Mouse (Mus musculus): ENCODE results near the gene Mki67. TPM values are rescaled to one million over a fixed set of nuclear protein-coding genes. Genes with fewer than 3 reads are reported as not detected.
A peak's percentile ranks its signal among the peaks of the same experiment; 100 is the strongest.

Gene Mki67
- polyA plus RNA-seq, 1 experiment from 2014 or later = 7.8 TPM

GRCm38 (mm10) chr7:135644452-135644851 lies 71.7 kb downstream of the Mki67 start:
- Histone ChIP-seq H3K27me3 (ENCODE audit: control insufficient read depth, insufficient read depth, low read length) (no peaks in the 10 kb centered on the region), H3K4me2 (replicated peaks; ENCODE audit: low read depth) (no peak overlapping the region), H3K4me1 (replicated peaks; ENCODE audit: control insufficient read depth, insufficient read depth) (no peaks in the 10 kb centered on the region), H3K4me3 (ENCODE audit: low read depth, low read length) (no peak overlapping the region), H3K9me3 (ENCODE audit: control insufficient read depth, low read length) (no peaks in the 10 kb centered on the region), H3K9ac (ENCODE audit: low read length) (no peak overlapping the region), H3K36me3 (ENCODE audit: control insufficient read depth, insufficient read depth, low read length) (no peaks in the 10 kb centered on the region), H3K27ac (replicated peaks) (no peak overlapping the region)
- no peak for ATAC-seq (ENCODE audit: low FRiP score, low TSS enrichment)
- DNase-seq (ENCODE audit: low spot score) = no peak
- WGBS = 84% methylated on average over 1 of the region's 1 CpGs
- TF ChIP-seq EP300 (optimal IDR thresholded peaks at IDR 0.05) = no peak
- TF ChIP-seq CTCF (IDR thresholded peaks at IDR 0.05; ENCODE audit: low read depth) = no peak

- H3K4me2 ChIP-seq (replicated peaks; ENCODE audit: low read depth) = peak overlapping the region; percentile 23; the same call in 1 of the 2 replicates
- H3K27me3 ChIP-seq (ENCODE audit: control insufficient read depth, insufficient read depth, low read length) = no peaks in the 10 kb centered on the region
- 46% methylated on average over 14 of the region's 14 CpGs for WGBS
- H3K4me1 ChIP-seq (replicated peaks; ENCODE audit: control insufficient read depth, insufficient read depth) = no peaks in the 10 kb centered on the region
- no peak for ATAC-seq (ENCODE audit: low FRiP score, low TSS enrichment)
- no peak overlapping the region for H3K4me3 ChIP-seq (ENCODE audit: low read depth, low read length)
- H3K9me3 ChIP-seq (ENCODE audit: control insufficient read depth, low read length) = no peaks in the 10 kb centered on the region
- DNase-seq (ENCODE audit: low spot score) = peak; percentile 25
- H3K36me3 ChIP-seq (ENCODE audit: control insufficient read depth, insufficient read depth, low read length) = no peaks in the 10 kb centered on the region
- no peak overlapping the region for H3K27ac ChIP-seq (replicated peaks)
- TF ChIP-seq EP300 (optimal IDR thresholded peaks at IDR 0.05) (no peak), CTCF (IDR thresholded peaks at IDR 0.05; ENCODE audit: low read depth) (peak; percentile 78)
- no peak overlapping the region for H3K9ac ChIP-seq (ENCODE audit: low read length)
Observed at GRCm38 (mm10) chr7:135641698-135642507, 74.3 kb downstream of the Mki67 start.

Other genes starting within 250 kb of the Mki67 start
- 0.51 and 0.63 TPM in 2 replicates for gene Clrn3, start 187.7 kb downstream of the Mki67 start, polyA plus RNA-seq (2015; fragmentation: Nextera tagmentation; extraction: Ambion mirVana)
- 4.4 TPM in 2 replicates for gene Ptpre, start 178.9 kb downstream of the Mki67 start, polyA plus RNA-seq (2015; fragmentation: Nextera tagmentation; extraction: Ambion mirVana)

Measured in stomach, postnatal 0 days (tissue).